Mouse (Mus musculus) thymus, adult 2 months (tissue): Measurements from ENCODE around the gene Dhrs7b.

Source experiments
- CTCF ChIP-seq: fragments of 200-500 bp; IDR thresholded peaks from 2 replicates; pipeline ENCODE4 v1.5.1; 2012; ENCODE audit warnings: mild to moderate bottlenecking, control low read depth, low read length, moderate library complexity, borderline replicate concordance; ENCODE audit not compliant: control insufficient read depth, poor library complexity, insufficient read depth; ENCODE audit errors: extremely low read depth
- POLR2A ChIP-seq: fragments of 200-500 bp; IDR thresholded peaks from 2 replicates; pipeline ENCODE4 v1.6.1; 2012; ENCODE audit warnings: mild to moderate bottlenecking, low read length, control low read depth, moderate library complexity; ENCODE audit not compliant: control insufficient read depth, poor library complexity, insufficient read depth; ENCODE audit errors: extremely low read depth

GRCm38 (mm10) chr11:60864916-60865315 is 34.5 kb downstream of the Dhrs7b start:
- TF ChIP-seq CTCF (no peak), POLR2A (no peak)
